Mouse (Mus musculus) embryonic facial prominence, embryonic 10.5 days (tissue): ENCODE measurements around the gene Disp1. TPM values are rescaled to one million over a fixed set of nuclear protein-coding genes. Genes with fewer than 3 reads are reported as not detected.

Experiments used
- microRNA-seq: library from miRNA; unstranded; fragments of <30 nt; microRNA quantifications from one replicate; pipeline ENCODE4, GENCODE M21; 2017
- polyA plus RNA-seq: library from polyadenylated mRNA; unstranded; fragments of >200 nt; fragmentation: Nextera tagmentation; extraction: Ambion mirVana; gene quantifications from 2 replicates; pipeline ENCODE4 v1.2.1, GENCODE M21; 2016

Gene Disp1
- polyA plus RNA-seq, 1 experiment from 2014 or later: 13.5 TPM

Small RNAs within 50 kb of the gene (microRNA-seq; reads per million reads assigned to microRNA genes)
- gene Gm24975: not detected

Other genes with a start within 250 kb of the Disp1 start
- 40.6 and 45.5 TPM in 2 replicates for gene Aida, start 75.1 kb upstream of the Disp1 start, polyA plus RNA-seq
- 34.8 and 35.5 TPM in 2 replicates for gene Brox, start 75.7 kb upstream of the Disp1 start, polyA plus RNA-seq
- 89.1 and 95.6 TPM in 2 replicates for gene Mia3, start 148.0 kb upstream of the Disp1 start, polyA plus RNA-seq
- gene Taf1a, start 167.5 kb upstream of the Disp1 start, polyA plus RNA-seq: 21.7 and 24.7 TPM in 2 replicates
- gene Hhipl2, start 196.7 kb upstream of the Disp1 start, polyA plus RNA-seq: 0.40 and 0.44 TPM in 2 replicates